Mouse (Mus musculus): ENCODE data around the gene Pld3.

DNA sequence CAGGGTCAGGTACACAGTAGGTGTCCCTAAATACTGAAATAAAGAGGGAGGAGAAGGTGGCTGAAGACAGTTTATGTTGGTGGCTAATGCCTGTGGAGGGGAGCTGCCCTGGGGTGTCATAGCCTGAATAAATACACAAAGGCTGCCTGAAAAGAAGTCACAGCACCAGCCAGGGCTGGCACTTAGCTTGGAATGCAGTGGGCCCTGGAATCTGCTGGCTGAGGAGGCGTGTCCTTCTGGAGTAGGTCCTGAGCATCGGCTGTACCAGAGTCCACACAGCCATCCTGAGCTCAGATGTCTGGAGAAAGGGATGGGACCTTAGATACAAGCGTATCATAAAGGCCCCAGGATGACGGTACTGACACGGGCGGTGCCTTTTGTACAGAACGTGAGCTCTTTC is 61.2 kb downstream of the Pld3 start:
- TF ChIP-seq CTCF (conservative IDR thresholded peaks at IDR 0.05; ENCODE audit: insufficient read depth, insufficient read length, low read depth, low read length) = no peak
- no peak for TF ChIP-seq POLR2A (IDR thresholded peaks at IDR 0.05; ENCODE audit: low read depth, low read length)

All from kidney, adult 2 months (tissue).